Mouse (Mus musculus) limb, embryonic 14.5 days (tissue): ENCODE results near the gene Rbms1. TPM values are rescaled to one million over a fixed set of nuclear protein-coding genes. Genes with fewer than 3 reads are reported as not detected.

Experiments
- ATAC-seq: fragments of 200-750 bp; cut with Nextera tagmentation; 2 replicates; pipeline ENCODE4 v1.8.0; 2017; ENCODE audit warnings: low read depth, moderate number of reproducible peaks, moderate TSS enrichment; ENCODE audit not compliant: low FRiP score
- DNase-seq: peaks from one replicate; pipeline ENCODE4 v3.0.0-alpha.2; 2015; ENCODE audit warnings: low spot score
- H3K27ac ChIP-seq: fragments of 300-500 bp; sonication (generic); replicated peaks from 2 replicates; pipeline ENCODE4 v1.5.1; 2014; ENCODE audit warnings: low read depth, mild to moderate bottlenecking, low read length, moderate library complexity, mixed read lengths
- H3K27me3 ChIP-seq: fragments of 300-500 bp; sonication (generic); 2 replicates; pipeline ENCODE4 v1.6.1; 2014; ENCODE audit warnings: low read length, mixed read lengths; ENCODE audit not compliant: control insufficient read depth, insufficient read depth
- H3K36me3 ChIP-seq: fragments of 300-500 bp; sonication (generic); 2 replicates; pipeline ENCODE4 v1.6.1; 2014; ENCODE audit warnings: mild to moderate bottlenecking, low read length, moderate library complexity, mixed read lengths; ENCODE audit not compliant: control insufficient read depth, insufficient read depth
- H3K4me1 ChIP-seq: fragments of 300-500 bp; sonication (generic); 2 replicates; pipeline ENCODE4 v1.6.1; 2014; ENCODE audit warnings: antibody characterized with exemption, low read length, mixed read lengths; ENCODE audit not compliant: control insufficient read depth, insufficient read depth
- H3K4me2 ChIP-seq: fragments of 300-500 bp; sonication (generic); replicated peaks from 2 replicates; pipeline ENCODE4 v1.6.1; 2014; ENCODE audit warnings: low read depth, mild to moderate bottlenecking, low read length, moderate library complexity; ENCODE audit not compliant: severe bottlenecking
- H3K4me3 ChIP-seq: fragments of 300-500 bp; sonication (generic); replicated peaks from 2 replicates; pipeline ENCODE4 v1.5.1; 2014; ENCODE audit warnings: low read length
- H3K9ac ChIP-seq: fragments of 300-500 bp; sonication (generic); 2 replicates; pipeline ENCODE4 v1.6.1; 2014; ENCODE audit warnings: mild to moderate bottlenecking, low read depth, low read length, moderate library complexity; ENCODE audit not compliant: severe bottlenecking
- H3K9me3 ChIP-seq: fragments of 300-500 bp; sonication (generic); 2 replicates; pipeline ENCODE4 v1.6.1; 2016; ENCODE audit warnings: low read length; ENCODE audit not compliant: control insufficient read depth
- POLR2A ChIP-seq: fragments of 200-500 bp; IDR thresholded peaks from 2 replicates; pipeline ENCODE4 v1.8.0; 2012; ENCODE audit warnings: inconsistent platforms, mild to moderate bottlenecking, moderate library complexity, borderline replicate concordance; ENCODE audit not compliant: insufficient read depth, insufficient read length; ENCODE audit errors: extremely low read depth
- WGBS: fragments of 180-500 bp; shearing (Covaris S2); extraction: QIAGEN DNeasy Blood & Tissue Kit; methylation state at CpG from one replicate; pipeline ENCODE4 v1.1.7; 2014; 5-methylcytosine and 5-hydroxymethylcytosine counted together
- polyA plus RNA-seq, 2 experiments: library from polyadenylated mRNA; depleted of rRNA in 1 of 2; stranded (reverse) in 1 of 2; unstranded in 1 of 2; fragments of >200 nt; fragmentation: Nextera tagmentation in 1 of 2; extraction: Ambion mirVana in 1 of 2; gene quantifications; 2 replicates each; pipeline versions ENCODE4 v1.2.1 to v1.2.3; 2012 to 2014

Gene Rbms1
- polyA plus RNA-seq, 2 experiments: 84.9 to 118 TPM

DNA sequence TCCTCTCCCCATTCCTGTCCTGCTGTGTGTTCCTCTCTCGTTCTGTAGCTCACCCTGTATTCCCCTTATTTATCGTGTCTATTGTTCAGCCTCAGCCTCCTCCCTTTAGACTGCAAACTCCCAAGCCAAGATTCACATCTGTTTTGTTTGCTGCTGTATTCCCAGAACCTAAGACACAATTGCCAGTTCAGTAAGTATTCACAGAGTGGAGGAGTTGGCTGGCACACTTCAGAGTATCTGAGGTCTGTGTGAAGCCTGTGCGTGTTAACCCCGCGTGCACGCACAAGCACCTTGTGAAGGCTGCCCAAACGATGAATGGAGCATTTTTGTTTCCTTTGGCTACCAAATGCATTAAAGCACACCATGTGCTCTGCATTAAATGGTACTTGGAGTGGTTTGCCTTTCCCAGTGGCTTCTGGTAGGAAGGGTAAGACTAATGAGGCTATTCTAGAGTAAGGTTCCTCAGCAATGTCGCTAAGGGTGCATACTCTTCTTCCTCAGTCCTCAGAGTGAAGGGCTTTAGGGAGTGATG is 248.0 kb downstream of the Rbms1 start:
- H3K27ac ChIP-seq: no peak overlapping the region

DNA sequence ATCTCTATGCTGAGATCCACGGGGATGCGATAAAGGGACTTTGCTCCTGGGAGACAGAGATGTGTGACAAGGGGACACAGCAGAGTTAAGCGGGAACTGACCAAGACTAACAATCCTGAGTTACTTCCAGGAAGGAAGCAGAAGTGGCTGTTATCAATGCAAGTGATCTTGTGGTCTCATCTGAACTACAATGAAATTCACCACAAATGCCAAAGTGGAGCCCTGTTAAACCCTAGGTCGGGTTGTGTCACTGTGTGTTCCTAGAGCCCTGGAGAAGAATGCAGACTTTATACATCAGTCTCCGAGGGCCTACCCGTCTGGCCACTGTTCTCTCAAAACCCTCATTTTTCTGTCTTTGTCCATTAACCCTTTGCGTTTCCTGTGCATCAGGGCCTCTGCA is 248.5 kb downstream of the Rbms1 start:
- no peaks in the 10 kb centered on the region for H3K9me3 ChIP-seq
- H3K27me3 ChIP-seq: no peaks in the 10 kb centered on the region
- no peaks in the 10 kb centered on the region for H3K36me3 ChIP-seq
- no peak overlapping the region for H3K27ac ChIP-seq
- no peak for TF ChIP-seq POLR2A
- ATAC-seq: no peak
- no peak overlapping the region for H3K4me2 ChIP-seq
- peaks cover 17% of the 10 kb centered on the region for H3K4me1 ChIP-seq
- no peak for DNase-seq
- no peak overlapping the region for H3K4me3 ChIP-seq
- H3K9ac ChIP-seq: no peak overlapping the region
- WGBS: 42% methylated on average over 7 of the region's 7 CpGs

More for the DNA sequence above, 248.0 kb downstream of the Rbms1 start:
- TF ChIP-seq POLR2A: no peak
- no peak overlapping the region for H3K9ac ChIP-seq
- H3K9me3 ChIP-seq: no peaks in the 10 kb centered on the region
- ATAC-seq (peak; percentile 24; the same call in 1 of the 2 replicates), DNase-seq (peak; percentile 43)
- peaks cover 17% of the 10 kb centered on the region for H3K4me1 ChIP-seq
- WGBS: 31% methylated on average over 8 of the region's 8 CpGs
- no peaks in the 10 kb centered on the region for H3K27me3 ChIP-seq
- H3K36me3 ChIP-seq: no peaks in the 10 kb centered on the region
- no peak overlapping the region for H3K4me2 ChIP-seq
- no peak overlapping the region for H3K4me3 ChIP-seq

DNA sequence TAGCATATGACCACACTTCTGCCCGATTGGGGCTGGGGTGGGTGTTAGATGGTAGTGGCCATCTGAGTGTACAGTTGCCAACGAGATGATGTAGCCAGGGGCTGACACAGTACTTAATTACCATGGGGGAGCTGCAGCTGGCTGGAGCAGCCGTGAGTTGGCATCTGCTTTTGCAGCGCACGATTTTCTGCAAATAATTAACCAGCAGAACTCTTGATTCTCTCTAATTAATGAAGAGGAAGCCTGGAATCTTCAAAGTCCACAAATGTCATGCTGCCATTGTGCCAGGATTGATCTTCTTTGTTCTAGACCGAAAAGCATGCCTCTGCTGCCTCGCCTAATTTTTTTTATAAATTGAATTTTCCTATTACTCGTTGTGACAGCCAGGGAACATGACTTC is 249.1 kb downstream of the Rbms1 start:
- Histone ChIP-seq H3K27ac (no peak overlapping the region), H3K9me3 (no peaks in the 10 kb centered on the region), H3K4me2 (no peak overlapping the region), H3K36me3 (no peaks in the 10 kb centered on the region), H3K4me3 (no peak overlapping the region), H3K9ac (no peak overlapping the region), H3K4me1 (peaks cover 17% of the 10 kb centered on the region), H3K27me3 (no peaks in the 10 kb centered on the region)
- ATAC-seq: no peak
- DNase-seq: no peak
- TF ChIP-seq POLR2A: no peak
- WGBS: 25% methylated on average over 8 of the region's 8 CpGs

GRCm38 (mm10) chr2:60712891-60713290 is 250.1 kb downstream of the Rbms1 start:
- no peak overlapping the region for H3K4me3 ChIP-seq
- H3K4me1 ChIP-seq: peaks cover 17% of the 10 kb centered on the region
- H3K4me2 ChIP-seq: no peak overlapping the region
- no peak for ATAC-seq
- TF ChIP-seq POLR2A: no peak
- no peak overlapping the region for H3K27ac ChIP-seq
- no peaks in the 10 kb centered on the region for H3K27me3 ChIP-seq
- H3K9me3 ChIP-seq: no peaks in the 10 kb centered on the region
- H3K36me3 ChIP-seq: no peaks in the 10 kb centered on the region
- H3K9ac ChIP-seq: no peak overlapping the region
- WGBS: 76% methylated on average over 5 of the region's 5 CpGs
- DNase-seq: no peak

- Histone ChIP-seq H3K9ac (no peak overlapping the region), H3K36me3 (no peaks in the 10 kb centered on the region), H3K4me2 (no peak overlapping the region), H3K9me3 (no peaks in the 10 kb centered on the region), H3K27ac (no peak overlapping the region), H3K27me3 (no peaks in the 10 kb centered on the region), H3K4me3 (no peak overlapping the region), H3K4me1 (peaks cover 17% of the 10 kb centered on the region)
- 74% methylated on average over 6 of the region's 6 CpGs for WGBS
- ATAC-seq: no peak
- DNase-seq: no peak
- TF ChIP-seq POLR2A: no peak
These were observed 250.5 kb downstream of the Rbms1 start for GRCm38 (mm10) chr2:60712483-60712882.
